Mouse (Mus musculus): ENCODE data around the gene Meltf.

- TF ChIP-seq POLR2A (IDR thresholded peaks at IDR 0.05; ENCODE audit: low read depth, low read length): no peak
- no peak for TF ChIP-seq CTCF (IDR thresholded peaks at IDR 0.05; ENCODE audit: extremely low read depth, insufficient read length, insufficient replicate concordance, low read depth, low read length)
Observed at GRCm38 (mm10) chr16:31938856-31939255, 60.2 kb downstream of the Meltf start.
